Mouse (Mus musculus) erythroblast, embryonic 14.5 days (primary cell): Measurements from ENCODE around the gene Ephb1. TPM values are rescaled to one million over a fixed set of nuclear protein-coding genes. Genes with fewer than 3 reads are reported as not detected.

Experiments used
- H3K27me3 ChIP-seq: 2 replicates; pipeline ENCODE4 v1.6.1; 2012; ENCODE audit warnings: inconsistent platforms; ENCODE audit not compliant: control insufficient read depth
- H3K36me3 ChIP-seq: 2 replicates; pipeline ENCODE4 v1.6.1; 2012; ENCODE audit warnings: mild to moderate bottlenecking, inconsistent platforms; ENCODE audit not compliant: control insufficient read depth
- H3K4me1 ChIP-seq: 2 replicates; pipeline ENCODE4 v1.6.1; 2012; ENCODE audit warnings: inconsistent platforms; ENCODE audit not compliant: control insufficient read depth
- H3K4me3 ChIP-seq: replicated peaks from 2 replicates; pipeline ENCODE3; 2012; ENCODE audit warnings: moderate library complexity, mild to moderate bottlenecking, inconsistent platforms
- H3K9me3 ChIP-seq: 2 replicates; pipeline ENCODE4 v1.6.1; 2012; ENCODE audit warnings: low read length, inconsistent platforms, mixed read lengths; ENCODE audit not compliant: control insufficient read depth
- GATA1 ChIP-seq: IDR thresholded peaks from 2 replicates; pipeline ENCODE4 v1.6.1; 2012; ENCODE audit warnings: low read length, inconsistent platforms, mixed read lengths
- TAL1 ChIP-seq: IDR thresholded peaks from 3 replicates; pipeline ENCODE4 v1.6.1; 2012; ENCODE audit warnings: low read length, inconsistent platforms, mixed read lengths
- polyA plus RNA-seq: library from polyadenylated mRNA; stranded (reverse); fragments of >175 nt; gene quantifications from 2 replicates; pipeline ENCODE4 v1.2.3, GENCODE M21; 2012

Ephb1 gene
- polyA plus RNA-seq, 1 experiment = not detected

GRCm38 (mm10) chr9:101995423-101996156 is 358.9 kb downstream of the Ephb1 start:
- Histone ChIP-seq H3K4me3 (peak overlapping the region; percentile 61), H3K36me3 (peaks cover 4% of the 10 kb centered on the region), H3K27me3 (no peaks in the 10 kb centered on the region), H3K4me1 (peaks cover 77% of the 10 kb centered on the region), H3K9me3 (peaks cover 2% of the 10 kb centered on the region)
- TF ChIP-seq GATA1 (peak; percentile 62), TAL1 (peak; percentile 55; the same call in 2 of the 3 replicates)

GRCm38 (mm10) chr9:101994086-101994485 is 360.4 kb downstream of the Ephb1 start:
- H3K4me1 ChIP-seq = peaks cover 92% of the 10 kb centered on the region
- no peak for TF ChIP-seq TAL1
- no peaks in the 10 kb centered on the region for H3K9me3 ChIP-seq
- no peak overlapping the region for H3K4me3 ChIP-seq
- H3K27me3 ChIP-seq = no peaks in the 10 kb centered on the region
- peaks cover 4% of the 10 kb centered on the region for H3K36me3 ChIP-seq

- Histone ChIP-seq H3K27me3 (no peaks in the 10 kb centered on the region), H3K36me3 (no peaks in the 10 kb centered on the region; the same call in 1 of the 2 replicates), H3K9me3 (no peaks in the 10 kb centered on the region), H3K4me1 (peaks cover 96% of the 10 kb centered on the region), H3K4me3 (no peak overlapping the region)
- TF ChIP-seq GATA1 (no peak), TAL1 (no peak)
Observed at GRCm38 (mm10) chr9:101990836-101991235, 363.7 kb downstream of the Ephb1 start.

- H3K36me3 ChIP-seq = no peaks in the 10 kb centered on the region; the same call in 1 of the 2 replicates
- H3K4me1 ChIP-seq = peaks cover 88% of the 10 kb centered on the region
- no peaks in the 10 kb centered on the region for H3K9me3 ChIP-seq
- no peaks in the 10 kb centered on the region for H3K27me3 ChIP-seq
- TF ChIP-seq GATA1 = no peak
- no peak for TF ChIP-seq TAL1
- no peak overlapping the region for H3K4me3 ChIP-seq
Observed at GRCm38 (mm10) chr9:101990032-101990431, 364.5 kb downstream of the Ephb1 start.

- Histone ChIP-seq H3K9me3 (no peaks in the 10 kb centered on the region), H3K4me3 (no peak overlapping the region), H3K27me3 (no peaks in the 10 kb centered on the region), H3K4me1 (peaks cover 58% of the 10 kb centered on the region), H3K36me3 (no peaks in the 10 kb centered on the region)
- no peak for TF ChIP-seq TAL1
- TF ChIP-seq GATA1 = no peak
Observed at GRCm38 (mm10) chr9:101986910-101987309, 367.6 kb downstream of the Ephb1 start.

GRCm38 (mm10) chr9:101982378-101982777 is 372.1 kb downstream of the Ephb1 start:
- no peak for TF ChIP-seq TAL1
- no peak for TF ChIP-seq GATA1
- H3K4me3 ChIP-seq = no peak overlapping the region
- peaks cover 18% of the 10 kb centered on the region for H3K4me1 ChIP-seq
- no peaks in the 10 kb centered on the region for H3K9me3 ChIP-seq
- no peaks in the 10 kb centered on the region for H3K36me3 ChIP-seq
- H3K27me3 ChIP-seq = peaks cover 5% of the 10 kb centered on the region

- Histone ChIP-seq H3K4me1 (peaks cover 6% of the 10 kb centered on the region), H3K4me3 (no peak overlapping the region), H3K9me3 (no peaks in the 10 kb centered on the region), H3K27me3 (peaks cover 9% of the 10 kb centered on the region), H3K36me3 (no peaks in the 10 kb centered on the region)
- TF ChIP-seq TAL1 (no peak), GATA1 (no peak)
Observed at GRCm38 (mm10) chr9:101981161-101981560, 373.3 kb downstream of the Ephb1 start.

GRCm38 (mm10) chr9:101976884-101977465 is 377.5 kb downstream of the Ephb1 start:
- Histone ChIP-seq H3K4me1 (peaks cover 5% of the 10 kb centered on the region; the same call in 1 of the 2 replicates), H3K9me3 (no peaks in the 10 kb centered on the region), H3K36me3 (no peaks in the 10 kb centered on the region), H3K4me3 (no peak overlapping the region), H3K27me3 (peaks cover 24% of the 10 kb centered on the region)
- TF ChIP-seq GATA1 (no peak), TAL1 (no peak)

- Histone ChIP-seq H3K27me3 (peaks cover 29% of the 10 kb centered on the region), H3K36me3 (no peaks in the 10 kb centered on the region), H3K9me3 (no peaks in the 10 kb centered on the region), H3K4me3 (no peak overlapping the region), H3K4me1 (peaks cover 2% of the 10 kb centered on the region; the same call in 1 of the 2 replicates)
- TF ChIP-seq TAL1 (no peak), GATA1 (no peak)
Observed at GRCm38 (mm10) chr9:101972314-101972713, 382.2 kb downstream of the Ephb1 start.
